Mouse (Mus musculus): ENCODE results near the gene Snhg11. TPM values are rescaled to one million over a fixed set of nuclear protein-coding genes. Genes with fewer than 3 reads are reported as not detected.

Snhg11 gene
- total and polyA plus RNA-seq, 3 experiments: 0.06 TPM; not detected in 2

GRCm38 (mm10) chr2:158368313-158368712 is 7.1 kb upstream of the Snhg11 start:
- H3K79me2 ChIP-seq (ENCODE audit: control insufficient read depth, insufficient read depth, low read length, poor library complexity): no peaks in the 10 kb centered on the region
- H3K9me3 ChIP-seq (replicated peaks; ENCODE audit: insufficient read depth, low read length): no peaks in the 10 kb centered on the region
- peaks cover 0 to 2% of the 10 kb centered on the region in 2 experiments; a peak in 2 of 4 replicates for H3K36me3 ChIP-seq (ENCODE audit: control insufficient read depth in 1 of 2, insufficient read depth in 2 of 2, low read length in 2 of 2)
- no peak overlapping the region for H3K9ac ChIP-seq (ENCODE audit: control insufficient read depth, low read depth, low read length, poor library complexity, severe bottlenecking)
- no peak overlapping the region for H3K27ac ChIP-seq (ENCODE audit: control insufficient read depth, low read depth, low read length)
- no peak overlapping the region for H3K4me3 ChIP-seq (ENCODE audit: control insufficient read depth in 1 of 2, insufficient read depth in 1 of 2, low read depth in 2 of 2, low read length in 2 of 2)
- no peaks in the 10 kb centered on the region for H3K27me3 ChIP-seq (ENCODE audit: control insufficient read depth in 1 of 2, insufficient read depth in 2 of 2, low read length in 2 of 2)
- H3K4me1 ChIP-seq (ENCODE audit: control insufficient read depth in 1 of 2, insufficient read depth in 2 of 2, low read length in 2 of 2): peaks cover 6 to 11% of the 10 kb centered on the region in 2 experiments; a peak in 3 of 4 replicates
- DNase-seq (ENCODE audit: low read depth, low spot score): no peak
- TF ChIP-seq POLR2AphosphoS5 (IDR thresholded peaks at IDR 0.05; ENCODE audit: borderline replicate concordance, low read depth, low read length) (no peak), EP300 (IDR thresholded peaks at IDR 0.05; ENCODE audit: low read depth in 1 of 2, low read length in 2 of 2) (no peak), GABPA (IDR thresholded peaks at IDR 0.05; ENCODE audit: low read depth, low read length) (no peak), MYC (IDR thresholded peaks at IDR 0.05; ENCODE audit: low read depth, low read length) (no peak)

GRCm38 (mm10) chr2:158369474-158370172 is 5.8 kb upstream of the Snhg11 start:
- TF ChIP-seq EP300 (IDR thresholded peaks at IDR 0.05; ENCODE audit: low read depth in 1 of 2, low read length in 2 of 2) (no peak), TAL1 (IDR thresholded peaks at IDR 0.05; ENCODE audit: low read length) (no peak), ETS1 (IDR thresholded peaks at IDR 0.05; ENCODE audit: low read depth, low read length) (no peak), ZMIZ1 (IDR thresholded peaks at IDR 0.05; ENCODE audit: low read depth, low read length) (no peak), KAT2A (conservative IDR thresholded peaks at IDR 0.05; ENCODE audit: low read depth, low read length) (no peak)
- H3K4me3 ChIP-seq (ENCODE audit: control insufficient read depth in 1 of 2, insufficient read depth in 1 of 2, low read depth in 2 of 2, low read length in 2 of 2): no peak overlapping the region
- H3K9ac ChIP-seq (ENCODE audit: control insufficient read depth, low read depth, low read length, poor library complexity, severe bottlenecking): no peak overlapping the region
- peaks cover 0 to 2% of the 10 kb centered on the region in 2 experiments; a peak in 2 of 4 replicates for H3K36me3 ChIP-seq (ENCODE audit: control insufficient read depth in 1 of 2, insufficient read depth in 2 of 2, low read length in 2 of 2)
- no peaks in the 10 kb centered on the region for H3K79me2 ChIP-seq (ENCODE audit: control insufficient read depth, insufficient read depth, low read length, poor library complexity)
- no peak for DNase-seq (ENCODE audit: low read depth, low spot score)
- H3K9me3 ChIP-seq (replicated peaks; ENCODE audit: insufficient read depth, low read length): no peaks in the 10 kb centered on the region
- no peak overlapping the region for H3K27ac ChIP-seq (ENCODE audit: control insufficient read depth, low read depth, low read length)
- peaks cover 6 to 13% of the 10 kb centered on the region in 2 experiments; a peak in 3 of 4 replicates for H3K4me1 ChIP-seq (ENCODE audit: control insufficient read depth in 1 of 2, insufficient read depth in 2 of 2, low read length in 2 of 2)
- no peaks in the 10 kb centered on the region for H3K27me3 ChIP-seq (ENCODE audit: control insufficient read depth in 1 of 2, insufficient read depth in 2 of 2, low read length in 2 of 2)

GRCm38 (mm10) chr2:158370173-158370550 is 5.3 kb upstream of the Snhg11 start:
- Histone ChIP-seq H3K9ac (ENCODE audit: control insufficient read depth, low read depth, low read length, poor library complexity, severe bottlenecking) (no peak overlapping the region), H3K27ac (ENCODE audit: control insufficient read depth, low read depth, low read length) (no peak overlapping the region)
- no peak for DNase-seq (ENCODE audit: low read depth, low spot score)

More at GRCm38 (mm10) chr2:158370173-158370550, 5.3 kb upstream of the Snhg11 start:
- Histone ChIP-seq H3K27me3 (ENCODE audit: control insufficient read depth in 1 of 2, insufficient read depth in 2 of 2, low read length in 2 of 2) (no peaks in the 10 kb centered on the region), H3K9me3 (replicated peaks; ENCODE audit: insufficient read depth, low read length) (no peaks in the 10 kb centered on the region), H3K4me1 (ENCODE audit: control insufficient read depth in 1 of 2, insufficient read depth in 2 of 2, low read length in 2 of 2) (peaks cover 6 to 13% of the 10 kb centered on the region in 2 experiments; a peak in 3 of 4 replicates), H3K79me2 (ENCODE audit: control insufficient read depth, insufficient read depth, low read length, poor library complexity) (no peaks in the 10 kb centered on the region), H3K4me3 (ENCODE audit: control insufficient read depth in 1 of 2, insufficient read depth in 1 of 2, low read depth in 2 of 2, low read length in 2 of 2) (no peak overlapping the region), H3K36me3 (ENCODE audit: control insufficient read depth in 1 of 2, insufficient read depth in 2 of 2, low read length in 2 of 2) (peaks cover 0 to 2% of the 10 kb centered on the region in 2 experiments; a peak in 2 of 4 replicates)
- no peak for TF ChIP-seq TBP (IDR thresholded peaks at IDR 0.05; ENCODE audit: low read depth, low read length)
- TF ChIP-seq MYB (IDR thresholded peaks at IDR 0.05; ENCODE audit: low read depth, low read length): no peak
- no peak for TF ChIP-seq USF1 (IDR thresholded peaks at IDR 0.05; ENCODE audit: low read depth, low read length)
- no peak for TF ChIP-seq CHD2 (IDR thresholded peaks at IDR 0.05; ENCODE audit: low read length)
- no peak for TF ChIP-seq BHLHE40 (IDR thresholded peaks at IDR 0.05; ENCODE audit: borderline replicate concordance, low read depth, low read length)
- TF ChIP-seq MEF2A (IDR thresholded peaks at IDR 0.05; ENCODE audit: extremely low read depth, insufficient replicate concordance, low read depth, low read length, poor library complexity, severe bottlenecking): no peak
- TF ChIP-seq USF2 (IDR thresholded peaks at IDR 0.05; ENCODE audit: borderline replicate concordance in 1 of 2, insufficient read depth in 1 of 2, low read depth in 1 of 2, low read length in 2 of 2): no peak
- TF ChIP-seq NRF1 (IDR thresholded peaks at IDR 0.05; ENCODE audit: insufficient read depth, low read depth, low read length, poor library complexity, severe bottlenecking): no peak
- no peak for TF ChIP-seq POLR2AphosphoS2 (IDR thresholded peaks at IDR 0.05; ENCODE audit: low read length)
- TF ChIP-seq ZMIZ1 (IDR thresholded peaks at IDR 0.05; ENCODE audit: low read depth, low read length): no peak
- no peak for TF ChIP-seq CTCF (IDR thresholded peaks at IDR 0.05 in 2 of 3, conservative IDR thresholded peaks at IDR 0.05 in 1 of 3; ENCODE audit: control insufficient read depth in 1 of 3, insufficient read depth in 1 of 3, low read depth in 2 of 3, low read length in 3 of 3, poor library complexity in 1 of 3, severe bottlenecking in 1 of 3)
- no peak for TF ChIP-seq ZC3H11A (IDR thresholded peaks at IDR 0.05; ENCODE audit: low read depth, low read length)
